Mouse (Mus musculus) hindbrain, embryonic 13.5 days (tissue): Measurements from ENCODE around the gene Srl. TPM values are rescaled to one million over a fixed set of nuclear protein-coding genes. Genes with fewer than 3 reads are reported as not detected.

Experiments
- ATAC-seq: fragments of 200-750 bp; cut with Nextera tagmentation; 2 replicates; pipeline ENCODE4 v1.8.0; 2017; ENCODE audit warnings: moderate TSS enrichment; ENCODE audit not compliant: low FRiP score
- H3K27ac ChIP-seq: fragments of 300-500 bp; sonication (generic); 2 replicates; pipeline ENCODE4 v1.5.1; 2015; ENCODE audit warnings: inconsistent platforms, mild to moderate bottlenecking, moderate library complexity
- H3K27me3 ChIP-seq: fragments of 300-500 bp; sonication (generic); 2 replicates; pipeline ENCODE4 v1.6.1; 2015; ENCODE audit warnings: mild to moderate bottlenecking, inconsistent platforms
- H3K36me3 ChIP-seq: fragments of 300-500 bp; sonication (generic); 2 replicates; pipeline ENCODE4 v1.6.1; 2015; ENCODE audit warnings: mild to moderate bottlenecking, inconsistent platforms
- H3K4me1 ChIP-seq: fragments of 300-500 bp; sonication (generic); replicated peaks from 2 replicates; pipeline ENCODE4 v1.6.1; 2015; ENCODE audit warnings: inconsistent platforms
- H3K4me2 ChIP-seq: fragments of 300-500 bp; sonication (generic); 2 replicates; pipeline ENCODE4 v1.6.1; 2015; ENCODE audit warnings: inconsistent platforms, mild to moderate bottlenecking, moderate library complexity
- H3K4me3 ChIP-seq: fragments of 300-500 bp; sonication (generic); 2 replicates; pipeline ENCODE4 v1.5.1; 2015; ENCODE audit warnings: mild to moderate bottlenecking, inconsistent platforms
- H3K9ac ChIP-seq: fragments of 300-500 bp; sonication (generic); 2 replicates; pipeline ENCODE4 v1.6.1; 2015; ENCODE audit warnings: mild to moderate bottlenecking, inconsistent platforms
- H3K9me3 ChIP-seq: fragments of 300-500 bp; sonication (generic); 2 replicates; pipeline ENCODE4 v1.6.1; 2016; ENCODE audit warnings: inconsistent platforms
- WGBS: fragments of 180-500 bp; shearing (Covaris S2); methylation state at CpG from one replicate; pipeline ENCODE4 v1.1.7; 2015; 5-methylcytosine and 5-hydroxymethylcytosine counted together
- polyA plus RNA-seq: library from polyadenylated mRNA; unstranded; fragments of >200 nt; fragmentation: Nextera tagmentation; extraction: Ambion mirVana; gene quantifications from 2 replicates; pipeline ENCODE4 v1.2.1, GENCODE M21; 2015

Srl gene
- polyA plus RNA-seq, 1 experiment from 2014 or later: 27.0 TPM

DNA sequence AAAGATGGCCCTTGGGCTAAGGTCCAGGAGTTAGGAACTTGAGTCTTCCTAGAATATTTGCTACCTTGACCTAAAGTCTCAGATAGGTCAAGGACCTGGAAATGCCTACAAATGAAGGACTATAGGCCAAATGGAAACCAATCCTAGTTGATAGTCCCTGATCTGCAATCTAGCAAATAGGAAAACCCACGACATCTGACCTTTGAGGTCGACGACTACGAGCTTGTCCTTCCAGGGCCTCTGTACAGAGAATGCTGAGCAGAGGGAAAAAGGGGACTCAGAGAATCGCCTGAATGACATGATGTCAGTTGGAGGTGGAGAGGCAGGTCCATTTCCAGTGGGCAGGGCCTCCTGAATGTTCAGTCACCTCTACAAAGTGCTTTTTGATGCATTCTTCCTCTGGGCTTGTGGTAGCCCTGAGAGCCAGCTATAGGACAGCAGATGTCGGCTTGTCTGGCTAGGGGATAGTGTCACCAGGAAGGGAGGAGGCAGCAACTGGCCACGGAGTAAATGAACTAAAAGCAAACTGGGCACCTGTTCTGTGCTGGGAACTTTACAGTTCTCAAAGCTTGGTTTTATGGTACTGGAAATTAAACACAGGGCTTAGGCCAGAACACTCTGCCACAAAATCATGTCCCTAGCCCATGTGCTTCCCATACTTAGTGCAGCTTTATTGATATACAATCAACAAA is 18.2 kb downstream of the Srl start:
- Histone ChIP-seq H3K27me3 (no peaks in the 10 kb centered on the region), H3K9ac (no peak overlapping the region), H3K27ac (no peak overlapping the region), H3K4me3 (no peak overlapping the region), H3K36me3 (no peaks in the 10 kb centered on the region), H3K9me3 (no peaks in the 10 kb centered on the region; the same call in 1 of the 2 replicates), H3K4me2 (no peak overlapping the region), H3K4me1 (peaks cover 17% of the 10 kb centered on the region)
- no peak for ATAC-seq
- 66% methylated on average over 7 of the region's 7 CpGs for WGBS

DNA sequence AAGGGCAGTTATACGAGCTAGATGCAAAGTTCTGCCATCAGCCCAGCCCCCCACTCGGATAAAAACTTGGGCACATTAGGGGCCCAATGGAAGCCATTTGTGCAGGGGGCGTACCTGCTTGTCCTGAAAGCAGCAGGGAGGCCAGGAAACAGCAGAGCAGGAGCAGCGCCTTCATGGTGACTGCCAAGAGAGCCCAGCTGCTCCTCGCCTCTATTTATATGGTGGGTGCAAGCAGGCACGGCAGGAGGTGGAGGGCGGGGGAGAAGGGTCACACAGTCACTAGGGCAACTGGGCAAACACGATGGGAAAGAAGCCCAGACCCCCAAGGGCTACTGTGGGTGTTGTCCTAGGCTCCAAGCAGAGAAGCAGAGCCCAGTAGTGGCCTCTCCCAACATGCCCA is 18.7 kb downstream of the Srl start:
- no peak overlapping the region for H3K9ac ChIP-seq
- peaks cover 17% of the 10 kb centered on the region for H3K4me1 ChIP-seq
- no peaks in the 10 kb centered on the region for H3K36me3 ChIP-seq
- no peak for ATAC-seq
- no peak overlapping the region for H3K4me2 ChIP-seq
- no peak overlapping the region for H3K27ac ChIP-seq
- H3K4me3 ChIP-seq: no peak overlapping the region
- H3K9me3 ChIP-seq: no peaks in the 10 kb centered on the region; the same call in 1 of the 2 replicates
- H3K27me3 ChIP-seq: no peaks in the 10 kb centered on the region
- 41% methylated on average over 8 of the region's 8 CpGs for WGBS

DNA sequence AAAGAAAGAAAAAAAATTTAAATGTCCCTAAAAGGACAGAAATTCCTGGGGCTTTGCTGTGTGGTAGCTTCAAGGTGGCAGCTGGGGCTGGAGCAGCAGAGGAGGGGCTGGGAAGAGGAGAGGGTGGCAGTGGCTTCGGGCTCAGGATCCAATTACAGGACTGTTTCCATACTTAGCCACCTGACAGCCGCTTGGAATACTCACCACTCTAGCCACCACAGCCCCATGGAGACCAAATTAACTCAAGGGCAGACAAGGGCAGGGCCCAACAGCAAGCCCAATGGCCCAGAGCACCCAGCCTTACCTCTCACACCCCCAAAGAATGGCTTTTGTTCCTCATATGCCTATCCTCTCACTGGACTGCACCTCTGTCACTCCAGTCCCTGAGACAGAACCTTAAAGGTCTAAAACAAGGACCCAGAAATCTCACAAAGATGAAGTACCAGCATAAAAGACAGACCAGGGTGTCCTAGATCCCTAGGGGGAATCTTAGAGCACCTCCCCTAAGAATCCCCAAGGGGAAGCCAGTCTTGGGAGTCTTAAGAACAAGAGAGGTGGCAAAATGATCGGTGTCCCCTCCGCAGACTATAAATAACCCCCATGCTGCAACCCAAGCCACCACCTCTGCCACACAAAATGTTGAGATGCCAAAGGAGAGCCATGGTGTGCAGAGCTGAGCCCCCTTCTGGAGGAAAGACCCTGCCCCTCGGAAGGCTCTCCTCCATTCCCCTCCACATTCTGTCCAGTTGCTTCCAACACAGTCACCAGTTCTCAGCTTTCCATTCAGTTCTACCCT is 19.7 kb downstream of the Srl start:
- H3K27me3 ChIP-seq: no peaks in the 10 kb centered on the region
- no peak overlapping the region for H3K27ac ChIP-seq
- no peak overlapping the region for H3K9ac ChIP-seq
- H3K36me3 ChIP-seq: no peaks in the 10 kb centered on the region
- H3K4me3 ChIP-seq: no peak overlapping the region
- H3K9me3 ChIP-seq: no peaks in the 10 kb centered on the region; the same call in 1 of the 2 replicates
- H3K4me2 ChIP-seq: no peak overlapping the region
- WGBS: 69% methylated on average over 5 of the region's 5 CpGs
- ATAC-seq: no peak
- H3K4me1 ChIP-seq: peaks cover 17% of the 10 kb centered on the region

DNA sequence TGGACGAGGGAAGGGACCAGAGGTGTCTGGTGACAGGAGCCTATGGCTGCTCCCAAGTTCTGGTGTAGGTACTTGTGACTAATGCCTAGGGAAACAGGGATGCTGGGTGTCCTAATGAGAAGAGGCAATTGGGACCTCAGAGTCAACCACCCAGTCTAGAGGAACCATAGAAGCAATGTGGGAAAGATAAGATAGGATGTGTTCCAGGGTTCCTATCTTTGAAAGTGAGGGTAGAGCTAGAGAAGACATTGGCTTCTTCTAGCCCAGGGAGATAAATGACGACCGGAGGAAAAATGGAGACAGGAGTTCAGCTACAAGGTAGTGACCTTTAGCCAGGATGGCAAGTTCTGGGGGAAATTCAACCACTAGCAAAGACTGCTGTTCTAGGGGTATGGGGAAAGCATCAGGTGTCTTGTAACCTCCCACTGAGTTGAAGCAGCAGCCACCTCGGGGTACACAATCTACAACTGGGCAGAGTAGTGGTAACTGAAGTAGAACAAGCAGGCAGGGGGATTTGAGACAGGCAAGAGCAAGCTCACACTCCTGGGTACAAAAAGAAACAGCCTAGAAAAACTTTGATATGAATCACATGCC is 20.4 kb downstream of the Srl start:
- Histone ChIP-seq H3K4me2 (no peak overlapping the region), H3K9ac (no peak overlapping the region), H3K36me3 (no peaks in the 10 kb centered on the region), H3K4me3 (no peak overlapping the region), H3K9me3 (no peaks in the 10 kb centered on the region), H3K27me3 (no peaks in the 10 kb centered on the region), H3K27ac (no peak overlapping the region), H3K4me1 (peaks cover 17% of the 10 kb centered on the region)
- 80% methylated on average over 4 of the region's 4 CpGs for WGBS
- ATAC-seq: no peak

DNA sequence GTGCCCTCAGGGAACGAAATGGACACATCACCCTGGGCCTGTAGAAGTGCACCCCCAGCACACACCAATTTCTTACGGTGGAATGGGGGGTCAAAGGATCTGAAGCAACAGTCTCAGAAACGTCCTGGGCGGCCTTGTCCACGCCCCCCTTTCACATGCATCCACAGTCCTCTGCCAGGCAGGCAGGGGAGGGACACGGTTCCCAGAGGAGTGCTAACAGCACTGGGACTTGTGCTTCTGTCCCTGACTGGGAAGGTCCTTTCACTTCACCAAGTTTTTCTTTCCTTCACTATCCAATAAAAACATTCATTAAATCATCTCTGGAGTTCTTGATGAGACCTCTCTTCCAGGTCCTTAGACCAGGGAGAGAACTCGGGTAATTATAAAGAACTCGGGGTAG is 20.9 kb downstream of the Srl start:
- no peak for ATAC-seq
- no peaks in the 10 kb centered on the region for H3K9me3 ChIP-seq
- WGBS: 73% methylated on average over 8 of the region's 8 CpGs

DNA sequence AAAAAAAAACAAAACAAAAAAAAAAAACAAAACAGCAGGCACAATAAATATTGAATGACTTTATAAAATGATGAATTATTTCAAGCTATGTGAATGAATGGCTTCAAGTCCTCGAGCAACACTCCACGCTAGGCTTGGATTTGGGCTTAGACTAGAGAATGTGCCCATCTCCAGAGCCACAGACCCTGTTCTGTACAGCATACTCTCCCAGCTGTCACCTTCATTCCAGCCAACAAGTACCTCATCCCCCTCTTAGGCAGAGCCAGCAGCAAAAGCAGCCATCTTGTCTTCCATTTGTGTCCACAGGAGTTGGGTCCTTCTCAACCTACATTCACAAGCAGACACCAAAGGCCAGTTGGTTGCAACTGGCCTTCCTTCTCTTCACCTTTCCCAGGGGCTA is 21.8 kb downstream of the Srl start:
- no peak overlapping the region for H3K4me2 ChIP-seq
- H3K36me3 ChIP-seq: no peaks in the 10 kb centered on the region
- no peak for ATAC-seq
- H3K4me3 ChIP-seq: no peak overlapping the region
- peaks cover 17% of the 10 kb centered on the region for H3K4me1 ChIP-seq
- 82% methylated on average over 2 of the region's 2 CpGs for WGBS
- H3K27ac ChIP-seq: no peak overlapping the region
- no peak overlapping the region for H3K9ac ChIP-seq
- H3K9me3 ChIP-seq: no peaks in the 10 kb centered on the region
- no peaks in the 10 kb centered on the region for H3K27me3 ChIP-seq

More for the DNA sequence above, 20.9 kb downstream of the Srl start:
- Histone ChIP-seq H3K4me2 (no peak overlapping the region), H3K4me1 (peaks cover 17% of the 10 kb centered on the region), H3K9ac (no peak overlapping the region), H3K27ac (no peak overlapping the region), H3K27me3 (no peaks in the 10 kb centered on the region), H3K36me3 (no peaks in the 10 kb centered on the region), H3K4me3 (no peak overlapping the region)

DNA sequence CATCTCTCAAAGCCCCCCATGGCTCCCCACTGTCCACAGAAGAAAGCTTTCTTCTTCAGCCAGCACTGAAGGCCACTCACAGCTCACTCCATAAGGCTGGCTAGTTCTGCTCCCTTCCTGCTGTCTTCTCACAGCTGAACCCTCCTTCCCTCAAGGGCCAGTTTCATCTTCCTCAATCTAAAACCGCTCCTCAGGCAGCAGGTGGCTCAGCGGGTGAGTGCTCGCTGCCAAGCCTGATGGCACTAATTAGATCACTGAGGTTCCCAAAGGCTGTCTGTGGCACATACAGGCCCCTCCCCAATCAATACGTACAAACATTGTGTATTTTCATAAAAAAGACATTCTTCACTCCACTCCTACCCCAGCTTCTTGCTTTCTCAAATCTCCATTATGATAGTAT is 22.5 kb downstream of the Srl start:
- H3K36me3 ChIP-seq: no peaks in the 10 kb centered on the region
- no peak overlapping the region for H3K9ac ChIP-seq
- H3K4me3 ChIP-seq: no peak overlapping the region
- no peak overlapping the region for H3K27ac ChIP-seq
- ATAC-seq: no peak
- H3K27me3 ChIP-seq: no peaks in the 10 kb centered on the region
- H3K9me3 ChIP-seq: no peaks in the 10 kb centered on the region
- 46% methylated on average over 4 of the region's 4 CpGs for WGBS
- no peak overlapping the region for H3K4me2 ChIP-seq
- H3K4me1 ChIP-seq: peaks cover 17% of the 10 kb centered on the region

DNA sequence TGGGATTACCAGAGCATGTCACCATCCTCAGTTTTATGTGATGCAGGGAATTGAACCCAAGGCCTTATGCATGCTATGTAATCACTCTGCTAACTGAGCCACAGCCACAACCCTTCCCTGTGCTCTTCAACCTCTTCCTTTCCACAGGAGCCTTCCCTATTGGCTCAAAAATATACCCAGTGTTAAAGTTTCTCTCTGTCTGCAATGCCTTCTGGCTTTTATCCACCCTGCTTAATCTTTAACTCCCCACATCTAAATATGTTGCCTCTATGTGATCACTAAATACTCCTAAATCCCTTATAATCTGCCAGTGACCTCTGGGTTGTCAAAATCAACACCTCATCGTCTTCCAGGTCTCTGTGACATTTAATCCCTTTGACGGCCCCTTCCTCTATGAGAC is 23.7 kb downstream of the Srl start:
- Histone ChIP-seq H3K9me3 (no peaks in the 10 kb centered on the region), H3K27ac (no peak overlapping the region), H3K27me3 (no peaks in the 10 kb centered on the region), H3K9ac (no peak overlapping the region), H3K4me3 (no peak overlapping the region), H3K4me1 (peaks cover 15% of the 10 kb centered on the region), H3K4me2 (no peak overlapping the region), H3K36me3 (no peaks in the 10 kb centered on the region)
- no peak for ATAC-seq
- 88% methylated on average over 2 of the region's 2 CpGs for WGBS

DNA sequence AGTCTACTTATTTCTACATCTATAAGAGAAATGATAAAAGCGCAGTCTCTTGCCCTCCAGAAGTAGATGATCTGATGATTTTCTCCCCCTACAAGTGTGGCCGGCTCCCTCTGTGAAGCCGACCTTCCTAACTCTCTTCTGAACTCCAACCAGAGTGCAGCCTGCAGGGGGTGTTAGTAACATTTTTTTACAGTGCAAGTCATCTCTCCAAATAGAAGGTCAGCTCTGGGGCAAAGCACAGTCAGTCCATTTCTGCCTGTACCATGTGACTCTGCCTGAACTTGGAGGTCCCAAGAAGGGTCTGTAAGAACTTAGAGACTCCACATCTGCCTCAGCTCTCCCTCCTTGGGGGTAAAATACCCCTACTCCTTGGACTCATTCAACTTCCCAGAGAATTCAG is 27.2 kb downstream of the Srl start:
- no peaks in the 10 kb centered on the region for H3K27me3 ChIP-seq
- no peak overlapping the region for H3K4me3 ChIP-seq
- no peak overlapping the region for H3K27ac ChIP-seq
- no peak overlapping the region for H3K9ac ChIP-seq
- peaks cover 7% of the 10 kb centered on the region for H3K4me1 ChIP-seq
- H3K36me3 ChIP-seq: no peaks in the 10 kb centered on the region
- 83% methylated on average over 3 of the region's 3 CpGs for WGBS
- no peak for ATAC-seq
- no peaks in the 10 kb centered on the region for H3K9me3 ChIP-seq
- H3K4me2 ChIP-seq: no peak overlapping the region

DNA sequence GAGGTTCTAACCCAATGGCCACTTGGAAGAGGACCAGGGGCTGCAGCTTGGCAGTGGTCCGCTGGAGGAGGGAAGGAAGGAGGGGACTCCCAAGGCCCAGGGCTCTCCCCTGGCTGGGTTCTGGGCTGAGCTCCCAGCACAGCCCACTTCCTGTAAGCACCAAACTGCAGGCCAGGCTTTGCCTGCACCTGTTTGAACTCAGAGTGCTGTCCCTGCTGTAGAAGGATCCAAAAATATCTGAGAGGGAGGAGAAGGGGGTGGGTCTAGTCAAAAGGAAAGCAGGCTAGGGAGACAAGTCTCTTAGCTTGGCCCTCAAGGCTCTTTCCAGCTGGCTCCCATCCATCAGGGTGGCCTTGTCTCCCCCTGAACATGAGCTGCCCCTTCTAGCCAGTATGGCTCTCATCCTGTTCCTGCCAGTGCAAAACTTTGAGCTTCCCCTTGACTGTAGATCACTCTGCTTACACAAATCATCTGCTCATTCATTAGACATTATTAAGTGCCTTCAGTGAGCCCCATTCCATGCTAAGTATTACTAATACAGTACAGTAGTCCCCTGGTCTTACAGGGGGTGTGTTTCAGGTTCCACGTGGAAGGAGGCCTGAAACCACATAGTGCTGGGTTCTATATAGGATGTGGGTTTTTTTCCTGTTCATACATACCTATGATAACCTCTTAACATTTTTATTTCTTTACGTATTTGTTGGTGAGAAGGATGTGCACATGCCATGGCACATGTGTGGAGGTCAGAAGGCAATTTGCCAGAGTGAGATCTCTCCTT is 28.8 kb downstream of the Srl start:
- 91% methylated on average over 3 of the region's 3 CpGs for WGBS
- no peak for ATAC-seq

DNA sequence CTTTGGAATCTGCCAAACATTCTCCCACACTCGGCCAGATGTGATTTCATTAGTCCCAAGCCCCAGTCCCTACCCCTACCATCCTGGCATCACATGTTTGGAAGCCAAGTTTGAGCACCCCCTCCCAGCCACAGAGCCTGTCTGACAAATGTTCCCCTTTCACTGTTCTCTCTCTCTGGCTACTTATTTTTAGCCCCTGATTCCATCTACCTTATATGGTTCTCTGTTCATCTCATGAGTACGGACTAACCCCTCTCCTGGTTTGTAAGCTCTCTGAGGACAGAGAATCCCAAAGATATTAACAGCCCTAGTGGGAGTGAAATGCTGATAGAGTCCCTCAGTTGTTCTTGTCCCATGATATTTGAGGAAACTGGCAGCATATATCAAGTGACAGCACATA is 30.2 kb downstream of the Srl start:
- no peak overlapping the region for H3K27ac ChIP-seq
- H3K36me3 ChIP-seq: no peaks in the 10 kb centered on the region
- no peak for ATAC-seq
- 80% methylated on average over 2 of the region's 2 CpGs for WGBS
- H3K4me2 ChIP-seq: no peak overlapping the region
- no peaks in the 10 kb centered on the region for H3K27me3 ChIP-seq
- H3K9me3 ChIP-seq: no peaks in the 10 kb centered on the region
- H3K4me1 ChIP-seq: no peaks in the 10 kb centered on the region
- H3K9ac ChIP-seq: no peak overlapping the region
- no peak overlapping the region for H3K4me3 ChIP-seq

More for the DNA sequence above, 28.8 kb downstream of the Srl start:
- no peaks in the 10 kb centered on the region for H3K9me3 ChIP-seq
- no peak overlapping the region for H3K4me3 ChIP-seq
- no peaks in the 10 kb centered on the region for H3K36me3 ChIP-seq
- H3K27me3 ChIP-seq: no peaks in the 10 kb centered on the region
- H3K4me2 ChIP-seq: no peak overlapping the region
- no peak overlapping the region for H3K27ac ChIP-seq
- no peaks in the 10 kb centered on the region for H3K4me1 ChIP-seq
- no peak overlapping the region for H3K9ac ChIP-seq

DNA sequence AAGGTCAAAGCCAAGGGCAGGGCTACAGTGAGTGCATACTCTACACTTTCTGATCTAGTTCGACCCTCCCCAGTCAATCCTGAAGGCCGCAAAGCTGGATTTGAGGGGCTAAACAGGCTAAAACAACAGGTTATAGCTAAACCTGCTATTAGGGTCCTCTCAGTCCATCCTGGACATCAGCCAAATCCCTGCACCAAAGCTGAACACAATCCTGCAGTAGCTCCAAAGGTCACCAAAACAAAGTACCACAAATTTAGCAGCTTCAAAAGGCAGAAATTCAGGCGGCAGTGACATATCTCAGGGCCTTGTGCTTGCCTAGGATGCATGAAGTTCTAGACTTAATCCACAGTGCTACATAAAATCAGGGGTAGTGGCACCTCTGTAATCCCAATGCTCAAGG is 35.4 kb downstream of the Srl start:
- no peaks in the 10 kb centered on the region for H3K9me3 ChIP-seq
- no peaks in the 10 kb centered on the region for H3K4me1 ChIP-seq
- no peaks in the 10 kb centered on the region for H3K27me3 ChIP-seq
- ATAC-seq: no peak
- WGBS: 85% methylated on average over 3 of the region's 3 CpGs
- no peak overlapping the region for H3K4me2 ChIP-seq
- H3K9ac ChIP-seq: no peak overlapping the region
- H3K27ac ChIP-seq: no peak overlapping the region
- no peaks in the 10 kb centered on the region for H3K36me3 ChIP-seq
- no peak overlapping the region for H3K4me3 ChIP-seq
